Mouse (Mus musculus) gastrocnemius, adult 2 months (tissue): ENCODE data around the gene Lin37. TPM values are rescaled to one million over a fixed set of nuclear protein-coding genes. Genes with fewer than 3 reads are reported as not detected.

Source experiments
- DNase-seq: peaks from one replicate; pipeline ENCODE4 v3.0.0; 2022
- H3K27ac ChIP-seq: fragments of 200-600 bp; 2 replicates; pipeline ENCODE4 v1.8.1; 2022; ENCODE audit warnings: mild to moderate bottlenecking
- H3K4me3 ChIP-seq: fragments of 200-600 bp; 2 replicates; pipeline ENCODE4 v1.8.1; 2022; ENCODE audit warnings: mild to moderate bottlenecking, moderate library complexity
- CTCF ChIP-seq: fragments of 200-600 bp; IDR thresholded peaks from 2 replicates; pipeline ENCODE4 v1.8.1; 2022; ENCODE audit warnings: antibody characterized with exemption, mild to moderate bottlenecking, moderate library complexity
- intact Hi-C: fragments of 180-260 bp; cut with DNase I; formaldehyde crosslinking; loops from one replicate; pipeline ENCODE4 v1.15.1; 2025
- long read RNA-seq, 2 experiments: library from polyadenylated mRNA; stranded (forward); transcript quantifications; one replicate each; pipeline ENCODE4 v2.0.0; 2021
- total RNA-seq, 2 experiments: library from RNA; stranded (reverse); gene quantifications; 2 replicates each; pipeline ENCODE4 v1.2.3; 2021

Gene Lin37
- total RNA-seq = 10 to 100 TPM in 1 of 2 experiments, 1 to 10 TPM in 1; 9.2 to 10.5 TPM
- long read RNA-seq, experiment 1, partial matches to known transcripts = 0 of 6 reads
- long read RNA-seq, experiment 1, other reads (novel, unspliced or antisense) = 2 of 6 reads
- long read RNA-seq, experiment 2, transcript Lin37-201 (9 exons, 998 nt) = major isoform, 7 of 11 reads
- long read RNA-seq, experiment 2, partial matches to known transcripts = 0 of 11 reads
- long read RNA-seq, experiment 2, other reads (novel, unspliced or antisense) = 1 of 11 reads

DNA sequence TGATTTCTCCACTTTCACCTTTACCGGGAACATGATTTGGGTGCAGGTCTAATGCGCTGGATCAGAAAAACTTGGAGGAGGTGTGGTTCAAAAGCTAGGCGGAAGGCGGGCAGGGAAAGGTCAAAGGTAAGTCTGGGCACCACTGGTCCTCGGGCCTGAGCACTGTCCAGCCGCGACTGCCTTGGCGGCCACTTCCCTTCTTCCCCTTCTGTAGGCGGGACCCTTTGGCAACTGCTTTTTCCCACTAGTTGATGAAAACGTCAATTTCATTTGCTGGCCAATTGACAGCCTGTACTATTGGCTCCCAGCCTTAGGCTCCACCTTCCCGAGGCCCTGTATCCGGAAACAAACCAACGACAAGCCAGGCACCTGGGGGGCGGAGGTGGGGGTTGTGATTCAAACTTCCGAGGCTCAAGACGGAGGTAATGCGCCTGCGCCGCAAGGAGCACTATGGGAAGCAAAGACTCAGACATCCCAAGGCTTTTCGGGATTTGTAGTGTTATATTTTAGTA lies at the start of gene Lin37:
Gene Lin37, minus strand, starts transcription at position 396 of the 512 bp plus-strand sequence.
- peak within 1 kb of the TSS; percentile 69 for H3K4me3 ChIP-seq
- TF ChIP-seq CTCF = no peak
- DNase-seq = peak; percentile 98

DNA sequence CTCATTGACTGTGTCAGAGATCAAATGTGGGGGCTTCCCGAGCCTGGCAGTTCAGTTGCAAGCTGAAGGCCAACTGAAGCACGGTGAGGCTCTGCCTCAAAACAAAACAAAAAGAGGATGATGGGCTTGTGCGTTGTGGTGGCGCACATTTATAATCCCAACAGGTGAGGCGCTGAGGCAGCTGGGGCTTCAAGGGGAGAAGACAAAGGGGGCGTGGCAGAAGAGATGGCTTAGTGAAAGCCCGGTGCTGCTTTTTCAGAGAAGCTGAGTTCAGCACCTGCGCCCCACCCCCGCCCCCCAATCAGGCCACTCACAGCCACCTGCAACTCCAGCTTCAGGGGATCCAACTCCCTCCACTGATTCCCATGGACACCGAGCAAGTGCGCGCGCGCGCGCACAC lies 48.8 kb upstream of the Lin37 start:
- TF ChIP-seq CTCF = no peak
- intact Hi-C loops = no loop called here
- Histone ChIP-seq H3K4me3 (no peak overlapping the region), H3K27ac (no peak overlapping the region)
- DNase-seq = no peak

More for the DNA sequence above, at the start of gene Lin37:
- H3K27ac ChIP-seq = peak within 1 kb of the TSS; percentile 90
- intact Hi-C loops = no loop called here

DNA sequence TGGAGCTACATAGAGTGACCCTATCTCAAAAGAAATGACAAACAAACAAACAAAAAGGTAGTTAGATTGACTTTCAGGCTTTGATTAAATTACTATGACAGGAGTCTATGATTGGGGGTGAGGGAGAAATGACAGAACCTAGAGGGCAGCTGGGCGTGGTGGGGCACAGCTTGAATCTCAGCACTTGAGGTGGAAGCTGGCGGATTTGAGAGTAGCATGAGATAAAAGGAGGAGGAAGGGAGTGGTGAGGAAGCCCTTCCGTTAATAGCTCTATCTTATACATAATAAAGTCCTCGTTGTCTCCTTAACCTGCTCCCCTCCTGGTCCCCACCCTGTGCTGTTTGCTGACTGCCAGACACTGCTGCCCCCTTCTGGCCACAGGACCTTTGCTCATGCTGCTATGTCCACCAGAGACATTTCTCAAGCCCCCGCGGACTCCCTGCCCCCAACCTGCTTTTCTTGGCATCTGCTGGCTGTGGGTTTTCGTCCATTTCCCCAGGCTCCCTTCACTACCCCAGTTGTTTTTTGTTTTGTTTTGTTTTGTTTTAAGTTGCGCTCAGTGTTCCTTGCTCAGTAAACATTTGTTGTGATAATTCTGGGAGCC lies 48.2 kb upstream of the Lin37 start:
- TF ChIP-seq CTCF = peak; percentile 65
- intact Hi-C loops = no loop called here
- no peak overlapping the region for H3K27ac ChIP-seq
- DNase-seq = peak; percentile 52
- no peak overlapping the region for H3K4me3 ChIP-seq

DNA sequence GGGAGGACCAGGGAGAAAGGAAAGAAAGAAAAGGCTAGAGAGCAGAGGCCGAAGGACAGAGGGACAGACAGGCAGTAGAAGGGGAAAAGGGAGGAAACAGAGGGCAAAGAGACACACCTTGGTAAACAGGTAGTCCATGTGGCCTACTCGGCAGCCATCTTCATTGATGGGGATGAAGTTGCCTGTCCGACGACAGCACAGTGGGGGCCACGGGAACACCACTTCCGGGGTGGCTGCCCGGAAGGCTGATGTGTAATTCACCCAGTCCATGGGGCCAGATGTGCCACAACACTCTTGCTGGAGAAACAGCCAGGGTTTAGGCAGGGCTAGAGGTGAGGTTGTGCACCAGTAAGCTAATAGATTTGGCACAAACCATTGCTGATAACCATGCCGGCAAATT lies 45.3 kb upstream of the Lin37 start:
- DNase-seq = no peak
- Histone ChIP-seq H3K27ac (no peak overlapping the region), H3K4me3 (no peak overlapping the region)
- intact Hi-C loops = no loop called here
- TF ChIP-seq CTCF = no peak

DNA sequence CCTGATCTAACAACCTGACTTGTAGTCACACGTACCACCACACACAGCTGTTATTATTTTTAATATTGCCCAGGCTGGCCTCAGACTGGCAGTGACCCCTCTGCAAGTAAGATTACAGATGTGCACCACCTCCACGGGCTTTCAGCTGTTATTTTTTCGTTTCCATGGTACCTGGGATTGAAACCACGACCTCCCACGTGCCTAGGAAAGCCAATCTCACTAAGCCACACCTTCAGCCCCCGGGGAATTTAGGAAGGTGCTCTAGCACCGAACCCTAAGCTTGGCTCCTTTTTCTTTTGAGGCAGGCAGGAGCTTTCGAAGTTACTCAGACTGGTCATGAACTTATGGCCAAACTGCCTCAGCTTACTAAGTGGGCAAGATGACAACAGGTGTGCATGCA lies 44.8 kb upstream of the Lin37 start:
- no peak for TF ChIP-seq CTCF
- intact Hi-C loops = no loop called here
- H3K4me3 ChIP-seq = no peak overlapping the region
- no peak for DNase-seq
- no peak overlapping the region for H3K27ac ChIP-seq

DNA sequence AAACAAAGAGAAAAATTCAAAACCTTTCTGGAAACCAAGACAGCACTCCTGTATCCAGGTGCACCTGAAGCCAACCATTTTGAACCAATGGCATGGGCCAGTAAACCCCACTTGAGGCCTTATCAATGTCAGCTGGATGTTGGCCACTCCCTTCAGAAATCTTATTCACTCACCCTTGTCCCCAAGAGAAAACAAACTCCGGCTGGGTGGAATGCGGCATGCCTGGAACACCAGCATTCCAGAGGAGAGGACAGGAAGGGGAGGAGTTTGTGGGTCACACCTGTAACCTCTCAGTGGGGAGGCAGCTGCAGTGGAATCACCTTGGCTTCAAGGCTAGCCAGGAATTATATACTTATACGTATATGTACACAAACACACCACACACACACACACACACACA lies 42.9 kb upstream of the Lin37 start:
- Histone ChIP-seq H3K27ac (no peak overlapping the region), H3K4me3 (no peak overlapping the region)
- TF ChIP-seq CTCF = no peak
- intact Hi-C loops = no loop called here
- no peak for DNase-seq

DNA sequence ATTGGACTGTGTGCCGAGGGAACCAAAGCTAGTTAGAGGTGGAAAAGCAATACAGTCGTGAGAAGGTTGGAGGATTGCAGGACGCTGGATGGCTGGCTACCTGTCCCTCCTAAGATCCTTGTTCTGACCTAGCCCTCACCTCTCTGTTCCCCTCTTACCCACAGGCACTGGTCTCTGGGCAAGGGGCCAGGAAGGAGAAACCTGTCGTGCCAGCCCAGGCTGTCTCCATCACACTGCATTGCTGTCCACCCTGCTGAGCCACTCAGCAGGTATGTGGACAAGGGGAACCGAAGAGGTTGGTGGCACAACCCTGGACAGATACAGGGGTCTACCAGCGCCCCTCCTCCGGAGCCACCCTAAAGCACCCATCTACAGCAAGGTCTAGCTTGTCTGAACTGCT lies 41.0 kb upstream of the Lin37 start:
- no peak overlapping the region for H3K27ac ChIP-seq

DNA sequence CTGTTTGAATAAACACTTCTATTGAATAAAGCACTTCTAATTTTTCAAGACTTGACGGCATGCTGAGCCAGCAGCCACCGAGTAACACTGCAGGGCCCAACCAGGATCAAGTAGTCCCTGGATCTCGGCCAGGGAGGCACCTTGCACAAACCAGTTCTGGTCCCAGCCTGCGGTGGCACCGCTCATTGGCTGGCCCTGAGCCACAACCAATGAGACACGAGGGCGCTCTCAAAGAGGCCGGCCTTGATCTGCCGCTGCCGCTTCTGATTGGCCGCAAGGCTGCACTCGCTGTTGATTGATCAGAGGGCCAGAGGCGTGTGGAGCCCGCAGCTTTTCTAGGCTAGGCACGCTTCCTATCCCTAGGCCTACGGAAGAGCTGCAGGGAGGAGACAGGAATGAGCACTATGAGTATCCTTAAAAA lies 40.3 kb upstream of the Lin37 start:
- TF ChIP-seq CTCF = no peak
- Histone ChIP-seq H3K27ac (no peak overlapping the region), H3K4me3 (no peak overlapping the region)
- intact Hi-C loops = loop anchor here (10.0 kb wide), 1 partner anchor 375 kb away; the partner anchor contains the start of genes Fam187b and Lsr
- DNase-seq = peak; percentile 91

More for the DNA sequence above, 41.0 kb upstream of the Lin37 start:
- no peak for TF ChIP-seq CTCF
- DNase-seq = no peak
- H3K4me3 ChIP-seq = no peak overlapping the region
- intact Hi-C loops = no loop called here

DNA sequence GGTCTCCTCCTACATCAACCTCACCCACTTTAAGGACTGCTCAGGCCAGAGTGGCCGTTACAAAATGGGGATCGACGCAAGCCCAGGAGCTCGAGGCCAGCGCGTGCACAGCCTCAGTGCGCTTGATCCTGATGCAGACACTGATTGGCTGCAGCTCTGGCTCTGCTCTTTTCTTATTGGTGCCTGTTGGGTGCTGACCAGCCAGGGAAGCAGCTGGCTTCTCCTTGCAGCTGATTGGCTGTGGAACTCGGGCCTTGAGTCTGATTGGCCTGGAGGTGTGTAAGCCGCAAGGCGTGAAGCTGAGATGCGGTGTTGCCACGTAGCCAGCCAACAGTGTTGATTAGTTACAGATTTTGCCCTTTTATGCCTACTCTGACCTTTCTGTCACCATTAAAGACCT lies 39.1 kb upstream of the Lin37 start, which contains the start of gene Zbtb32:
Gene Zbtb32, minus strand, starts transcription at position 124 of the 400 bp plus-strand sequence.
- no peak within 1 kb of the TSS for H3K4me3 ChIP-seq
- no peak for DNase-seq
- intact Hi-C loops = loop anchor here (10.0 kb wide), 1 partner anchor 376 kb away; the partner anchor contains the start of genes Fam187b and Lsr
- no peak for TF ChIP-seq CTCF
- H3K27ac ChIP-seq = no peak within 1 kb of the TSS

DNA sequence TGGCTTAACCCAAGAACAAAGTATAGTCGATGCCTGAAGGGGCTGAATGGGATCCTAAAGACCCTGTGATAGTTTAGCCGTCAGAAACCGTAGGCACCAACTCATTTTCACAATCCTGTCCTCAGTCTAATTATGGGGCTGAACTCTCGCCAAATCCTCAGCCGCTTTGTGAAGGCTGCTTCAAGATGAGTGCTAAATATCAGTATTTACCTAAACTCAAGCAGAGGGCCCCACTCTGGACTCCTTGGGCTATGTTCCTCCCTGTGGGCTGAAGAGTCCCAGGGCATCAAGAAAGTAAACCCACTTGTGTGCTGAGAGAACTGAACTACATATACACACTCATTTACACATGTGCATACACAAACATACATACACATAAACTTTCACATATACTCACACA lies 37.2 kb upstream of the Lin37 start:
- intact Hi-C loops = loop anchor here (10.0 kb wide), 1 partner anchor 378 kb away; the partner anchor contains the start of genes Fam187b and Lsr

DNA sequence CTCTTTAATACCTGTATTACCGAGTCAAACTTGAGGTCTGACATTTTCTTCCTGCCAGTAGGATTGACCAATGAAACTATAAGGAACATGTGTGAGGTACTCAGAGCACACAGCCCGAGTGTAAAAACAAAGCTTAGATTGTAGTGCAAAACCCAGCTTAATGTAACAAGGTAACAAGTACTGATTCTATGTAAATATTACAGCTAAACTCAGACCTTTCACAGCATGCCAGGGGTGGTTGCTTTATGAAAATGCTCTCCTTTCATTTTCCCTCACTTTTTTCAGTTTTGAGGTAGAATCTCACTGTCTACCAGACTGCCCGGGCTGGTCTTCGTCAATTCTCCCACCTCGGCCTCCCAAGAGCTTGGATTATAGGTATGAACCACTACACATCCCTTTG lies 36.5 kb upstream of the Lin37 start:
- Histone ChIP-seq H3K4me3 (no peak overlapping the region), H3K27ac (no peak overlapping the region)
- TF ChIP-seq CTCF = no peak
- no peak for DNase-seq
- intact Hi-C loops = loop anchor here (10.0 kb wide), 1 partner anchor 379 kb away; the partner anchor contains the start of genes Fam187b and Lsr

More for the DNA sequence above, 37.2 kb upstream of the Lin37 start:
- Histone ChIP-seq H3K4me3 (no peak overlapping the region), H3K27ac (no peak overlapping the region)
- no peak for DNase-seq
- TF ChIP-seq CTCF = no peak

DNA sequence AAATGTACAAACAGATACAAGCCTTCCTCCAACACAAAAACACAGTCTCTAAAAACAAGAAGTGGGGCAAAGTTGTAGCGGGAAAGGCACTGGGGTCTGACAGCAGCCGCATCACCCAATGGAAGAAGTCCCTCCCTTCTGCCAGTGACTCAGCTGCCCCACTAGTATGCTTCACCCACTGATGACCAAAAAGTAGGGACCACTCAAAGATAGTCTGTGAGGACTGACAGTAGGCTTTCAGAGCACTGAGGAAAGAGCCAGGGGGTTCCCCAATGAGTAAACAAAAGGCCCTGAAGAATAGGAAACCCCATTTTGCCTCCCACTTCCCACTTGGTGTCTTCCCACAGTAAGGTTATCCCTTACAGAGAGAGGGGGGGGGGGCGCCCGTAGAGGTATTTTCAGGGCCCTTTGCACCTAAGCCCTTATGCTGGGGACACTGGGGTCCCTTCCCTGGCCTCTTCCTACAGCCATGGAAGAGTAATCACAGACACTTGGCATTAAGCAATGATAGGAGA lies 34.9 kb upstream of the Lin37 start:
- intact Hi-C loops = loop anchor here (10.0 kb wide), 1 partner anchor 380 kb away; the partner anchor contains the start of genes Fam187b and Lsr
- no peak for TF ChIP-seq CTCF
- DNase-seq = no peak
- Histone ChIP-seq H3K27ac (no peak overlapping the region), H3K4me3 (no peak overlapping the region)
